Mouse (Mus musculus) small intestine, adult 2 months (tissue): ENCODE measurements around the gene Dop1b.
A peak's percentile ranks its signal among the peaks of the same experiment; 100 is the strongest.

Source experiments
- CTCF ChIP-seq: fragments of 200-500 bp; IDR thresholded peaks from 2 replicates; pipeline ENCODE4 v1.5.1; 2012; ENCODE audit warnings: low read depth, mild to moderate bottlenecking, control low read depth, inconsistent platforms, low read length, moderate library complexity, mixed read lengths; ENCODE audit not compliant: insufficient replicate concordance, insufficient read length; ENCODE audit errors: extremely low read depth
- POLR2A ChIP-seq: fragments of 200-500 bp; IDR thresholded peaks from 2 replicates; pipeline ENCODE4 v1.6.1; 2012; ENCODE audit warnings: low read depth, mild to moderate bottlenecking, control low read depth, inconsistent platforms, low read length, moderate library complexity

- TF ChIP-seq CTCF = peak; percentile 35; the same call in 1 of the 2 replicates
- no peak for TF ChIP-seq POLR2A
Observed at GRCm38 (mm10) chr16:93746957-93747356, 35.3 kb downstream of the Dop1b start.
